Mouse (Mus musculus): Measurements from ENCODE around the gene Ankrd13a. TPM values are rescaled to one million over a fixed set of nuclear protein-coding genes. Genes with fewer than 3 reads are reported as not detected.

Ankrd13a gene
- polyA plus RNA-seq, 1 experiment from 2014 or later: 41.2 TPM

- WGBS: under 1% methylated on average over 62 of the region's 63 CpGs
- no peaks in the 10 kb centered on the region for H3K36me3 ChIP-seq (ENCODE audit: control insufficient read depth, insufficient read depth, low read length)
- H3K9me3 ChIP-seq (ENCODE audit: control insufficient read depth, low read length): no peaks in the 10 kb centered on the region
- peak within 1 kb of the TSS; percentile 95 for H3K4me2 ChIP-seq (ENCODE audit: low read length)
- peak within 1 kb of the TSS; percentile 72 to 100 for H3K4me3 ChIP-seq (ENCODE audit: control insufficient read depth in 1 of 2, insufficient read depth in 1 of 2, low read depth in 1 of 2, low read length in 2 of 2)
- no peak for ATAC-seq (ENCODE audit: insufficient number of reproducible peaks, insufficient read depth, low FRiP score, low read depth)
- peak within 1 kb of the TSS; percentile 96 for H3K9ac ChIP-seq (ENCODE audit: low read length)
- H3K27me3 ChIP-seq (ENCODE audit: control insufficient read depth, insufficient read depth, low read length): no peaks in the 10 kb centered on the region
- peaks cover 3 to 20% of the 10 kb centered on the region in 2 experiments; a peak in 3 of 4 replicates for H3K4me1 ChIP-seq (ENCODE audit: control insufficient read depth in 2 of 2, insufficient read depth in 2 of 2, low read length in 2 of 2)
- H3K27ac ChIP-seq (replicated peaks in 1 of 2; ENCODE audit: control insufficient read depth in 1 of 2, insufficient read depth in 1 of 2, low read depth in 2 of 2, low read length in 2 of 2): peak within 1 kb of the TSS; percentile 92
These were observed 841 bp downstream of the Ankrd13a start, which contains the start of gene Git2 for GRCm38 (mm10) chr5:114775056-114775979. Git2 (minus strand) TSS chr5:114775517.

GRCm38 (mm10) chr5:114776174-114776573 lies 1.7 kb downstream of the Ankrd13a start:
- H3K27ac ChIP-seq (replicated peaks in 1 of 2; ENCODE audit: control insufficient read depth in 1 of 2, insufficient read depth in 1 of 2, low read depth in 2 of 2, low read length in 2 of 2): no peak overlapping the region
- H3K27me3 ChIP-seq (ENCODE audit: control insufficient read depth, insufficient read depth, low read length): no peaks in the 10 kb centered on the region
- ATAC-seq (ENCODE audit: insufficient number of reproducible peaks, insufficient read depth, low FRiP score, low read depth): no peak
- H3K9ac ChIP-seq (ENCODE audit: low read length): 0 out of 2 replicates have a peak overlapping the region, but pooled peaks have one; percentile 96
- no peaks in the 10 kb centered on the region for H3K9me3 ChIP-seq (ENCODE audit: control insufficient read depth, low read length)
- peaks cover 5 to 20% of the 10 kb centered on the region in 2 experiments; a peak in 3 of 4 replicates for H3K4me1 ChIP-seq (ENCODE audit: control insufficient read depth in 2 of 2, insufficient read depth in 2 of 2, low read length in 2 of 2)
- 76% methylated on average over 7 of the region's 7 CpGs for WGBS
- H3K4me2 ChIP-seq (ENCODE audit: low read length): peak overlapping the region; percentile 95
- no peaks in the 10 kb centered on the region for H3K36me3 ChIP-seq (ENCODE audit: control insufficient read depth, insufficient read depth, low read length)
- peak overlapping the region in 1 of 2 experiments; percentile 100; a peak in 1 of 4 replicates for H3K4me3 ChIP-seq (ENCODE audit: control insufficient read depth in 1 of 2, insufficient read depth in 1 of 2, low read depth in 1 of 2, low read length in 2 of 2)

- 32% methylated on average over 7 of the region's 7 CpGs for WGBS
- Histone ChIP-seq H3K36me3 (ENCODE audit: control insufficient read depth, insufficient read depth, low read length) (no peaks in the 10 kb centered on the region), H3K4me3 (ENCODE audit: control insufficient read depth in 1 of 2, insufficient read depth in 1 of 2, low read depth in 1 of 2, low read length in 2 of 2) (no peak overlapping the region), H3K9ac (ENCODE audit: low read length) (no peak overlapping the region), H3K27me3 (ENCODE audit: control insufficient read depth, insufficient read depth, low read length) (no peaks in the 10 kb centered on the region), H3K27ac (replicated peaks in 1 of 2; ENCODE audit: control insufficient read depth in 1 of 2, insufficient read depth in 1 of 2, low read depth in 2 of 2, low read length in 2 of 2) (no peak overlapping the region), H3K9me3 (ENCODE audit: control insufficient read depth, low read length) (no peaks in the 10 kb centered on the region), H3K4me2 (ENCODE audit: low read length) (no peak overlapping the region), H3K4me1 (ENCODE audit: control insufficient read depth in 2 of 2, insufficient read depth in 2 of 2, low read length in 2 of 2) (peaks cover 24 to 38% of the 10 kb centered on the region in 2 experiments)
- ATAC-seq (ENCODE audit: insufficient number of reproducible peaks, insufficient read depth, low FRiP score, low read depth): no peak
These were observed 5.5 kb downstream of the Ankrd13a start for GRCm38 (mm10) chr5:114779956-114780489.

- H3K27ac ChIP-seq (replicated peaks in 1 of 2; ENCODE audit: control insufficient read depth in 1 of 2, insufficient read depth in 1 of 2, low read depth in 2 of 2, low read length in 2 of 2): no peak overlapping the region
- no peaks in the 10 kb centered on the region for H3K27me3 ChIP-seq (ENCODE audit: control insufficient read depth, insufficient read depth, low read length)
- ATAC-seq (ENCODE audit: insufficient number of reproducible peaks, insufficient read depth, low FRiP score, low read depth): no peak
- H3K9ac ChIP-seq (ENCODE audit: low read length): no peak overlapping the region
- peaks cover 3% of the 10 kb centered on the region; the same call in 1 of the 2 replicates for H3K36me3 ChIP-seq (ENCODE audit: control insufficient read depth, insufficient read depth, low read length)
- no peaks in the 10 kb centered on the region for H3K9me3 ChIP-seq (ENCODE audit: control insufficient read depth, low read length)
- WGBS: 82% methylated on average over 7 of the region's 7 CpGs
- H3K4me2 ChIP-seq (ENCODE audit: low read length): no peak overlapping the region
- peaks cover 22 to 40% of the 10 kb centered on the region in 2 experiments for H3K4me1 ChIP-seq (ENCODE audit: control insufficient read depth in 2 of 2, insufficient read depth in 2 of 2, low read length in 2 of 2)
- no peak overlapping the region for H3K4me3 ChIP-seq (ENCODE audit: control insufficient read depth in 1 of 2, insufficient read depth in 1 of 2, low read depth in 1 of 2, low read length in 2 of 2)
These were observed 6.4 kb downstream of the Ankrd13a start for GRCm38 (mm10) chr5:114780912-114781311.

- H3K36me3 ChIP-seq (ENCODE audit: control insufficient read depth, insufficient read depth, low read length): peaks cover 22% of the 10 kb centered on the region
- H3K4me2 ChIP-seq (ENCODE audit: low read length): no peak overlapping the region
- no peak overlapping the region for H3K4me3 ChIP-seq (ENCODE audit: control insufficient read depth in 1 of 2, insufficient read depth in 1 of 2, low read depth in 1 of 2, low read length in 2 of 2)
- H3K27ac ChIP-seq (replicated peaks in 1 of 2; ENCODE audit: control insufficient read depth in 1 of 2, insufficient read depth in 1 of 2, low read depth in 2 of 2, low read length in 2 of 2): no peak overlapping the region
- H3K9me3 ChIP-seq (ENCODE audit: control insufficient read depth, low read length): no peaks in the 10 kb centered on the region
- H3K27me3 ChIP-seq (ENCODE audit: control insufficient read depth, insufficient read depth, low read length): no peaks in the 10 kb centered on the region
- peaks cover 22 to 35% of the 10 kb centered on the region in 2 experiments for H3K4me1 ChIP-seq (ENCODE audit: control insufficient read depth in 2 of 2, insufficient read depth in 2 of 2, low read length in 2 of 2)
- WGBS: 66% methylated on average over 9 of the region's 9 CpGs
- ATAC-seq (ENCODE audit: insufficient number of reproducible peaks, insufficient read depth, low FRiP score, low read depth): no peak
- no peak overlapping the region for H3K9ac ChIP-seq (ENCODE audit: low read length)
These were observed 8.5 kb downstream of the Ankrd13a start for GRCm38 (mm10) chr5:114782991-114783390.

- H3K27ac ChIP-seq (replicated peaks in 1 of 2; ENCODE audit: control insufficient read depth in 1 of 2, insufficient read depth in 1 of 2, low read depth in 2 of 2, low read length in 2 of 2): 0 out of 4 replicates have a peak overlapping the region, but pooled peaks of 1 of the 2 experiments have one; percentile 9
- WGBS: 52% methylated on average over 12 of the region's 12 CpGs
- no peak overlapping the region for H3K9ac ChIP-seq (ENCODE audit: low read length)
These were observed 9.1 kb downstream of the Ankrd13a start for GRCm38 (mm10) chr5:114783405-114784163.

GRCm38 (mm10) chr5:114784622-114785165 lies 10.2 kb downstream of the Ankrd13a start:
- H3K36me3 ChIP-seq (ENCODE audit: control insufficient read depth, insufficient read depth, low read length): peaks cover 38% of the 10 kb centered on the region
- peak overlapping the region; percentile 46 to 64 for H3K27ac ChIP-seq (replicated peaks in 1 of 2; ENCODE audit: control insufficient read depth in 1 of 2, insufficient read depth in 1 of 2, low read depth in 2 of 2, low read length in 2 of 2)
- 0 out of 2 replicates have a peak, but pooled peaks have one; percentile 12 for ATAC-seq (ENCODE audit: insufficient number of reproducible peaks, insufficient read depth, low FRiP score, low read depth)
- peak overlapping the region; percentile 17; the same call in 1 of the 2 replicates for H3K4me2 ChIP-seq (ENCODE audit: low read length)
- H3K9me3 ChIP-seq (ENCODE audit: control insufficient read depth, low read length): no peaks in the 10 kb centered on the region
- no peaks in the 10 kb centered on the region for H3K27me3 ChIP-seq (ENCODE audit: control insufficient read depth, insufficient read depth, low read length)
- H3K4me1 ChIP-seq (ENCODE audit: control insufficient read depth in 2 of 2, insufficient read depth in 2 of 2, low read length in 2 of 2): peaks cover 22 to 35% of the 10 kb centered on the region in 2 experiments
- H3K9ac ChIP-seq (ENCODE audit: low read length): peak overlapping the region; percentile 48; the same call in 1 of the 2 replicates
- 43% methylated on average over 16 of the region's 16 CpGs for WGBS
- no peak overlapping the region for H3K4me3 ChIP-seq (ENCODE audit: control insufficient read depth in 1 of 2, insufficient read depth in 1 of 2, low read depth in 1 of 2, low read length in 2 of 2)

More at GRCm38 (mm10) chr5:114783405-114784163, 9.1 kb downstream of the Ankrd13a start:
- Histone ChIP-seq H3K4me3 (ENCODE audit: control insufficient read depth in 1 of 2, insufficient read depth in 1 of 2, low read depth in 1 of 2, low read length in 2 of 2) (no peak overlapping the region), H3K4me1 (ENCODE audit: control insufficient read depth in 2 of 2, insufficient read depth in 2 of 2, low read length in 2 of 2) (peaks cover 22 to 35% of the 10 kb centered on the region in 2 experiments), H3K36me3 (ENCODE audit: control insufficient read depth, insufficient read depth, low read length) (peaks cover 27% of the 10 kb centered on the region), H3K4me2 (ENCODE audit: low read length) (no peak overlapping the region; the same call in 1 of the 2 replicates), H3K27me3 (ENCODE audit: control insufficient read depth, insufficient read depth, low read length) (no peaks in the 10 kb centered on the region), H3K9me3 (ENCODE audit: control insufficient read depth, low read length) (no peaks in the 10 kb centered on the region)
- ATAC-seq (ENCODE audit: insufficient number of reproducible peaks, insufficient read depth, low FRiP score, low read depth): 0 out of 2 replicates have a peak, but pooled peaks have one; percentile 44
